Mouse (Mus musculus): ENCODE data around the gene Exosc3. TPM values are rescaled to one million over a fixed set of nuclear protein-coding genes. Genes with fewer than 3 reads are reported as not detected.
A peak's percentile ranks its signal among the peaks of the same experiment; 100 is the strongest.

Exosc3 gene
- total and polyA plus RNA-seq, 3 experiments = 166 to 184 TPM; not detected in 1

- H3K9ac ChIP-seq (ENCODE audit: control insufficient read depth, low read depth, low read length, poor library complexity, severe bottlenecking) = no peak overlapping the region
- peaks cover 2 to 14% of the 10 kb centered on the region in 2 experiments; a peak in 2 of 4 replicates for H3K27me3 ChIP-seq (ENCODE audit: control insufficient read depth in 1 of 2, insufficient read depth in 2 of 2, low read length in 2 of 2)
- H3K4me3 ChIP-seq (ENCODE audit: control insufficient read depth in 1 of 2, insufficient read depth in 1 of 2, low read depth in 2 of 2, low read length in 2 of 2) = no peak overlapping the region
- no peaks in the 10 kb centered on the region for H3K79me2 ChIP-seq (ENCODE audit: control insufficient read depth, insufficient read depth, low read length, poor library complexity)
- DNase-seq (ENCODE audit: low read depth, low spot score) = peak; percentile 43
- no peak overlapping the region for H3K27ac ChIP-seq (ENCODE audit: control insufficient read depth, low read depth, low read length)
- H3K9me3 ChIP-seq (replicated peaks; ENCODE audit: insufficient read depth, low read length) = no peaks in the 10 kb centered on the region
- H3K4me1 ChIP-seq (ENCODE audit: control insufficient read depth in 1 of 2, insufficient read depth in 2 of 2, low read length in 2 of 2) = no peaks in the 10 kb centered on the region
- no peaks in the 10 kb centered on the region for H3K36me3 ChIP-seq (ENCODE audit: control insufficient read depth in 1 of 2, insufficient read depth in 2 of 2, low read length in 2 of 2)
- TF ChIP-seq RAD21 (IDR thresholded peaks at IDR 0.05; ENCODE audit: low read depth, low read length) (peak; percentile 70), CTCF (IDR thresholded peaks at IDR 0.05 in 2 of 3, conservative IDR thresholded peaks at IDR 0.05 in 1 of 3; ENCODE audit: control insufficient read depth in 1 of 3, insufficient read depth in 1 of 3, low read depth in 2 of 3, low read length in 3 of 3, poor library complexity in 1 of 3, severe bottlenecking in 1 of 3) (peak; percentile 47 to 78 (median 71)), BHLHE40 (IDR thresholded peaks at IDR 0.05; ENCODE audit: borderline replicate concordance, low read depth, low read length) (no peak), TAL1 (IDR thresholded peaks at IDR 0.05; ENCODE audit: low read length) (no peak), MEF2A (IDR thresholded peaks at IDR 0.05; ENCODE audit: extremely low read depth, insufficient replicate concordance, low read depth, low read length, poor library complexity, severe bottlenecking) (no peak), USF2 (IDR thresholded peaks at IDR 0.05; ENCODE audit: borderline replicate concordance in 1 of 2, insufficient read depth in 1 of 2, low read depth in 1 of 2, low read length in 2 of 2) (no peak), ZC3H11A (IDR thresholded peaks at IDR 0.05; ENCODE audit: low read depth, low read length) (peak; percentile 62), SMC3 (IDR thresholded peaks at IDR 0.05; ENCODE audit: low read depth, low read length) (peak; percentile 80), MXI1 (IDR thresholded peaks at IDR 0.05; ENCODE audit: low read depth, low read length) (no peak), HCFC1 (IDR thresholded peaks at IDR 0.05; ENCODE audit: low read depth, low read length) (no peak), JUND (IDR thresholded peaks at IDR 0.05; ENCODE audit: low read depth, low read length) (no peak), ELF1 (IDR thresholded peaks at IDR 0.05; ENCODE audit: low read depth, low read length) (no peak)
Observed at GRCm38 (mm10) chr4:45286318-45286717, 56.2 kb downstream of the Exosc3 start.

- Histone ChIP-seq H3K4me1 (ENCODE audit: control insufficient read depth in 1 of 2, insufficient read depth in 2 of 2, low read length in 2 of 2) (no peaks in the 10 kb centered on the region), H3K4me3 (ENCODE audit: control insufficient read depth in 1 of 2, insufficient read depth in 1 of 2, low read depth in 2 of 2, low read length in 2 of 2) (no peak overlapping the region), H3K79me2 (ENCODE audit: control insufficient read depth, insufficient read depth, low read length, poor library complexity) (no peaks in the 10 kb centered on the region), H3K27ac (ENCODE audit: control insufficient read depth, low read depth, low read length) (no peak overlapping the region), H3K9ac (ENCODE audit: control insufficient read depth, low read depth, low read length, poor library complexity, severe bottlenecking) (no peak overlapping the region), H3K9me3 (replicated peaks; ENCODE audit: insufficient read depth, low read length) (no peaks in the 10 kb centered on the region), H3K36me3 (ENCODE audit: control insufficient read depth in 1 of 2, insufficient read depth in 2 of 2, low read length in 2 of 2) (no peaks in the 10 kb centered on the region), H3K27me3 (ENCODE audit: control insufficient read depth in 1 of 2, insufficient read depth in 2 of 2, low read length in 2 of 2) (no peaks in the 10 kb centered on the region)
- peak; percentile 92 for TF ChIP-seq ZC3H11A (IDR thresholded peaks at IDR 0.05; ENCODE audit: low read depth, low read length)
- no peak for TF ChIP-seq JUND (IDR thresholded peaks at IDR 0.05; ENCODE audit: low read depth, low read length)
- 0 out of 2 replicates have a peak, but pooled peaks have one; percentile 22 for TF ChIP-seq SIN3A (IDR thresholded peaks at IDR 0.05; ENCODE audit: low read length)
- TF ChIP-seq POLR2A (IDR thresholded peaks at IDR 0.05; ENCODE audit: control insufficient read depth in 1 of 2, insufficient read depth in 1 of 2, low read depth in 1 of 2, low read length in 2 of 2, poor library complexity in 1 of 2) = no peak
- TF ChIP-seq SMC3 (IDR thresholded peaks at IDR 0.05; ENCODE audit: low read depth, low read length) = peak; percentile 98
- no peak for TF ChIP-seq ZNF384 (IDR thresholded peaks at IDR 0.05; ENCODE audit: low read depth, low read length)
- TF ChIP-seq CTCF (IDR thresholded peaks at IDR 0.05 in 2 of 3, conservative IDR thresholded peaks at IDR 0.05 in 1 of 3; ENCODE audit: control insufficient read depth in 1 of 3, insufficient read depth in 1 of 3, low read depth in 2 of 3, low read length in 3 of 3, poor library complexity in 1 of 3, severe bottlenecking in 1 of 3) = peak; percentile 84 to 98 (median 86)
- TF ChIP-seq USF2 (IDR thresholded peaks at IDR 0.05; ENCODE audit: borderline replicate concordance in 1 of 2, insufficient read depth in 1 of 2, low read depth in 1 of 2, low read length in 2 of 2) = no peak
- peak; percentile 93 for TF ChIP-seq RAD21 (IDR thresholded peaks at IDR 0.05; ENCODE audit: low read depth, low read length)
- peak; percentile 68 for DNase-seq (ENCODE audit: low read depth, low spot score)
Observed at GRCm38 (mm10) chr4:45279981-45280548, 62.5 kb downstream of the Exosc3 start.

All from MEL (cell line).